Mouse (Mus musculus): Measurements from ENCODE around the gene Tead4.

- TF ChIP-seq CTCF (IDR thresholded peaks at IDR 0.05; ENCODE audit: low read depth, low read length) = no peak
- TF ChIP-seq POLR2A (IDR thresholded peaks at IDR 0.05; ENCODE audit: extremely low read depth, insufficient read depth, low read length) = no peak
Observed at GRCm38 (mm10) chr6:128254551-128254950, 46.1 kb downstream of the Tead4 start.
